Mouse (Mus musculus) cerebellum, adult 2 months (tissue): ENCODE data around the gene Tsen54. TPM values are rescaled to one million over a fixed set of nuclear protein-coding genes. Genes with fewer than 3 reads are reported as not detected.

Experiments used
- DNase-seq, 2 experiments: peaks; one replicate each; pipeline ENCODE4 v3.0.0; 2021
- H3K27ac ChIP-seq: fragments of 200-500 bp; 2 replicates; pipeline ENCODE4 v1.5.1; 2012; ENCODE audit warnings: low read length, control low read depth, inconsistent platforms; ENCODE audit not compliant: insufficient read depth
- H3K27me3 ChIP-seq: fragments of 200-500 bp; 2 replicates; pipeline ENCODE4 v1.6.1; 2012; ENCODE audit warnings: inconsistent platforms, mild to moderate bottlenecking, low read length, moderate library complexity; ENCODE audit not compliant: control insufficient read depth, insufficient read depth
- H3K4me1 ChIP-seq: fragments of 200-500 bp; 2 replicates; pipeline ENCODE4 v1.6.1; 2011; ENCODE audit warnings: low read length; ENCODE audit not compliant: control insufficient read depth, insufficient read depth
- H3K4me3 ChIP-seq: fragments of 200-500 bp; replicated peaks from 2 replicates; pipeline ENCODE3; 2011; ENCODE audit warnings: mild to moderate bottlenecking, low read depth, low read length, control low read depth; ENCODE audit not compliant: insufficient read depth
- CTCF ChIP-seq: fragments of 200-500 bp; IDR thresholded peaks from 2 replicates; pipeline ENCODE4 v1.5.1; 2011; ENCODE audit warnings: low read depth, mild to moderate bottlenecking, control low read depth, low read length, moderate library complexity, borderline replicate concordance; ENCODE audit not compliant: insufficient read depth
- POLR2A ChIP-seq: fragments of 200-500 bp; IDR thresholded peaks from 2 replicates; pipeline ENCODE4 v1.6.1; 2011; ENCODE audit warnings: low read length, control low read depth, borderline replicate concordance; ENCODE audit not compliant: insufficient read depth
- WGBS: fragments of 180-500 bp; shearing (Covaris S2); methylation state at CpG from one replicate; pipeline ENCODE4 v1.1.7; 2018; 5-methylcytosine and 5-hydroxymethylcytosine counted together
- polyA plus RNA-seq: library from polyadenylated mRNA; depleted of rRNA; stranded (reverse); fragments of >200 nt; gene quantifications from 2 replicates; pipeline ENCODE4 v1.2.3, GENCODE M21; 2012; rRNA removed

The Tsen54 gene
- 21.1 and 25.0 TPM in 2 replicates for polyA plus RNA-seq

DNA sequence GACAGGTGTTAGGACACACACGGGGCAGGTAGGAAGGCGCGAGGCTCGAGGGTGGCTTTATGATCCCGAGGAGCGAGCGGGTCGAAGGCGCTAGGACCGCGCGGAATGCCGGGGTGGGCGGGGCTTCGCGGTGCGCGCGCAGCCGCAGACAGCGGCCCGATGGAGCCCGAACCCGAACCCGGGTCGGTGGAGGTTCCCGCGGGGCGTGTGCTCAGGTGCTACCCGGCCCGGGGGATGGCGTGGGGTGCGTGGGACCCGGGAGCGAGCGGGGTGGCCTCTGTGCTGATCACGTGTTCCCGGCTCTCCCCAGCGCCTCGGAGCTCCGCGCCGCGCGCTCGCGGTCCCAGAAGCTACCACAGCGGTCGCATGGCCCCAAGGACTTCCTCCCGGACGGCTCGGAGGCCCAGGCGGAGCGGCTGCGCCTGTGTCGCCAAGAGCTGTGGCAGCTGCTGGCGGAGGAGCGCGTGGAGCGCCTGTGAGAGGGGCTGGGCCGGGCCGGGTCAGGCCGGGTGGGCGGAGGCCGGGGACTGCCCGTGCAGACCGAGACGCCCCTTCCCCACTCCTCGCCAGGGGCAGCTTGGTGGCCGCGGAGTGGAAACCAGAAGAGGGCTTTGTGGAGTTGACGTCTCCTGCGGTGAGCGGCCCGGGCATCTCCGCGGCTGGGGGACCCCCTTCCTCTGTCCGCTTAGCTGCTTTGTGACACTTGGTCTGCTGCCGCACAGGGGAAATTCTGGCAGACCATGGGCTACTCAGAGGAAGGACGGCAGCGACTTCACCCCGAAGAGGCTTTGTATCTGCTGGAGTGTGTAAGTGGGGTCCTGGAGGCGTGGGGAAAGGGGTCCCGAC lies at the start of gene Tsen54:
TSS of gene Tsen54 (plus strand) at position 120 of the 846 bp plus-strand sequence.
- peak; percentile 89 to 92 for DNase-seq
- H3K4me3 ChIP-seq = peak within 1 kb of the TSS; percentile 82
- under 1% methylated on average over 84 of the region's 84 CpGs for WGBS
- H3K4me1 ChIP-seq = peaks cover 8% of the 10 kb centered on the region; the same call in 1 of the 2 replicates
- TF ChIP-seq CTCF = no peak; the same call in 1 of the 2 replicates
- peak; percentile 56; the same call in 1 of the 2 replicates for TF ChIP-seq POLR2A
- no peaks in the 10 kb centered on the region for H3K27me3 ChIP-seq
- H3K27ac ChIP-seq = no peak within 1 kb of the TSS

DNA sequence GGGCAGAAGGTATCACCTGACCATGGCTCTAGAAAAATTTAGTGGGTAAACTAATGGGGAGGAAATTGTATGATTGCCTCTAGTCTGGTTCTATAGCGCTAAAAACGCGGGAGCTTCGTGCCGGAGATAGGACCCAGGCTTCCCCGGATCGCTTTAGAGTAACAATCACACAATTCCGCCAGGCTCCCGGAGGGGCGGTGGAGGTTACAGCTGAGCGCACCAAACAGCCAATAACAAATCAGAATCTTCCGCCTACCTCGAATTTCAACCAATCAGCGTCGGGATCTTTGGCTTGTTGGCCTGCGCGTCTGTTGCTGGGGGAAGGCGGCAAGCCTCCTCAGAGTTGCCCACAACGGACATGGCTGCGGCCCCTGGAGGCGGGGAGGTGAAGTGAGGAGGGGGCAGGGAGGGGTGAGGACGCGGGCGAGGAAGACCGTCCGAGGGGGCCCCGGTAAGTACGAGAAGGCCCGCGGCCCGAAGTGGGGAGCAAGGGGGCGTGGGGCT lies 49.4 kb upstream of the Tsen54 start, which contains the start of gene Tmem94:
TSS of gene Tmem94 (plus strand) at position 331 of the 504 bp plus-strand sequence.
- H3K4me1 ChIP-seq = no peaks in the 10 kb centered on the region; the same call in 1 of the 2 replicates
- peak within 1 kb of the TSS; percentile 86 for H3K27ac ChIP-seq
- H3K27me3 ChIP-seq = no peaks in the 10 kb centered on the region
- peak within 1 kb of the TSS; percentile 85 for H3K4me3 ChIP-seq
- DNase-seq = peak; percentile 97 to 99
- WGBS = under 1% methylated on average over 31 of the region's 32 CpGs
- TF ChIP-seq CTCF (no peak), POLR2A (peak; percentile 71)

DNA sequence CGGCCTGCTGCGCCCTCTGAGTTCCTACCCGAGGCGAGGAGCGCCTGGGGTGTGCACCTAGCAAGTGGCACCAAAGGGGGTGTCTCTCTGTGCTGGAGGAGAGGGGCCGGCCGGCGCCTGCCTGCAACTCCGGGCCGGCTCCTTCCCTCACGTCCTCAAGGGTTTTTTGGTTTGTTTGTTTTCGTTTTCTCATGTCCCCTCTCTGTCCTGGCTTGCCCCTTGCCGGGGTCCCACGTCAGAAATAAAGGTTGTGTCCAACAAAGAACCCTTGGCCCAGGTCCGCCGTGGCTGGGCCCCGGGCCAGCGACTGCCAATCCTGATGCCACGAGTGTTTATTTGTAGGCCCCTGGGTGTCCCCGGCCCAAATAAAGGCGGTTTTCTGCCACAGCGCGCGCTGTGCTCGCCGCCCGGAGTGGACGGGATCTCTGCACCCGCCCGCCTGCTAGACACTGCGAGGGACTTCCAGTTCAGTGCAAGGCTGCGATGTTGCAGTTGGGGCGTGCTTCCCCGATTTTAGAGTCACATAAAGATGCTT lies 48.9 kb upstream of the Tsen54 start:
- no peak for TF ChIP-seq CTCF
- no peak for TF ChIP-seq POLR2A
- H3K4me1 ChIP-seq = peaks cover 2% of the 10 kb centered on the region; the same call in 1 of the 2 replicates
- peak in 1 of 2 experiments; percentile 67 for DNase-seq
- H3K27me3 ChIP-seq = no peaks in the 10 kb centered on the region
- H3K27ac ChIP-seq = peak overlapping the region; percentile 86
- H3K4me3 ChIP-seq = peak overlapping the region; percentile 85
- under 1% methylated on average over 33 of the region's 34 CpGs for WGBS

DNA sequence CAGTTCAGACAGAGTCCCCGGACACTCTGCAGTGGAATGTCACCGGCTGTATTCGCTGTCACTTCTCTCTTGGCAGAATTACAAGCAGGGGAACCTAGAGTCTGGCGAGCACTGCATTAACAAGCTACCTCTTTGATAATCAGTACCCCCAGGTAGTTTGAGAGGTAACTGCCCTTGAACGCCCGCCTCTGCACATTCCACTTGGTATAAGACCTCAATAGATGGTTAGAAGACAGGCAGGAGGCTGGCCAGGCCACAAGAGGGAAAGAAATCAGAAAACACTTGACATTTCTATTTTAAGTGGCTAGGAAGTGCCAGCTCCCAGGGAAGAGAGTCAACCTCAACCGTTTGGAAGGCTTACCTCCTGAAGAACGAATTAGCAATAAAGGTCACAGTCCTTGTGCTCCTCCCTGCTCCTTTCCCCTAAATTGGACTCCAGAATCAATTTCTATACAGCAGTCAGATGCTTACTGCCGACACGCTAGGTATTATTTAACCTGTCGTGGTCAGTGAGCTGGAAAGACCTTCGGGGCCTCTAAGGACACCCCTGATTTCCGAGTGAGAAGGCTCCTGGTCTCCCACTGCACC lies 48.1 kb upstream of the Tsen54 start:
- DNase-seq = peak; percentile 46 to 49
- H3K4me3 ChIP-seq = peak overlapping the region; percentile 85
- no peaks in the 10 kb centered on the region for H3K27me3 ChIP-seq
- 17% methylated on average over 13 of the region's 13 CpGs for WGBS
- H3K4me1 ChIP-seq = peaks cover 3% of the 10 kb centered on the region; the same call in 1 of the 2 replicates
- peak overlapping the region; percentile 86 for H3K27ac ChIP-seq
- no peak for TF ChIP-seq CTCF
- TF ChIP-seq POLR2A = no peak

DNA sequence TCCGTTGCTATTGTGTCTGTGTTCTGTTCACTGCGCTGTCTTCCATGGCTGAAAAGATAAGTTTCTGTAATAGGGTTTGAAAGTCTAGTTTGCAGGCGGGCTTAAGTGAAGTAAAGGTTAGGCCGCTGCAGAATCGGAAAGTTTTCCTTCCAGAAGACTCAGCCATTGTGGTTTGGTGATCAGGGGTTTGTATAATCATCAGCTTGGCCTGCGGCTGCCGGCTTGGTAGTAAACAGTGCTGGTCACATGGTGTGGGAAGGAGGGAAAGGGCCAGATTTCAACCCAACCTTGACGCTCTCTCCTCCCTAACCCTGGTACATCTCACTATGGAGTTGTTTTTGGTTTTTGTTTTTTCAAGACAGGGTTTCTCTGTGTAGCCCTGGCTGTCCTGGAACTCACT lies 47.5 kb upstream of the Tsen54 start:
- no peak overlapping the region for H3K27ac ChIP-seq
- H3K27me3 ChIP-seq = no peaks in the 10 kb centered on the region
- TF ChIP-seq CTCF = no peak
- TF ChIP-seq POLR2A = no peak
- no peak overlapping the region for H3K4me3 ChIP-seq
- WGBS = 82% methylated on average over 8 of the region's 8 CpGs
- peaks cover 3% of the 10 kb centered on the region; the same call in 1 of the 2 replicates for H3K4me1 ChIP-seq
- DNase-seq = no peak

DNA sequence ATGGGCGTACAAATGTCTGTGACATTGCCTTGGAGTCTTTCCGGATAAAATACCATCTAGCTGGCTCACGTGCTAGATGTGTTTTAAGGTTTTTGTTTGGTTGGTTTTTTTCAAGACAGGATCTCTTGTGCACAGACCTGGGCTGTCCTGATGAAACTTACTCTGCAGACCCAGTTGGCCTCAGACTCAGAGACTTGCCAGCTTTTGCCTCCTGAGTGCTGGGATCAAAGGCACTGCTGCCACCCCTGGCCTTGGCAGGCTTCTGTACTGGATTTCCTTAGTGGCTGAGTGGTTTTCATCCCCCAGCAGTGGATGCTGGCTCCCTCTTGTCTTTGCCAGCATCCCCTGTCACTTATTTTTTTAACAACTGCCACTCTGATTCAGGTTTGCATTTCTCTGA lies 45.6 kb upstream of the Tsen54 start:
- H3K27ac ChIP-seq = no peak overlapping the region
- no peak for DNase-seq
- 83% methylated on average over 3 of the region's 3 CpGs for WGBS

DNA sequence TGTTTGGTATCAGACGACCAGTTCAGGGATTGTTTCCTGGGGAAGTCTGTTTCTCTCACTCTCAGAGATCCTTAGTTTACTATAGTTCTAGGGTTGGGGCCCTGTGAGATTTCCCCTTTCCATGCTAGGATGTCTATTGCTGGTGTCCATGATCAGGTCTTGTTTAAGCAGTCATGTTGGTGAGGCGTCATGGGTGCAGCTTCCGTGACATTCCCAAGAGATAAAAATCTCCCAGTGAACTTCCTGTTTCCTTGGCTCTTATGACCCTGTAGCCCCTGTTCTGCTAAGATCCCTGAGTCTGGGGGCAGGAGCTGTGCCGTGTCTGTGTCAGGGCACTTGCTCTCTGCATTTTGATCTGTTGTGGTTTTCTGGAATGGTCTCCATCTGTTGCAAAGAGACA lies 39.9 kb upstream of the Tsen54 start:
- WGBS = 84% methylated on average over 4 of the region's 4 CpGs
- Histone ChIP-seq H3K27me3 (no peaks in the 10 kb centered on the region), H3K4me3 (no peak overlapping the region), H3K27ac (no peak overlapping the region), H3K4me1 (peaks cover 21% of the 10 kb centered on the region)
- TF ChIP-seq CTCF (no peak), POLR2A (no peak)
- DNase-seq = no peak

More for the DNA sequence above, 45.6 kb upstream of the Tsen54 start:
- Histone ChIP-seq H3K4me3 (no peak overlapping the region), H3K4me1 (peaks cover 3% of the 10 kb centered on the region; the same call in 1 of the 2 replicates), H3K27me3 (no peaks in the 10 kb centered on the region)
- TF ChIP-seq CTCF = no peak
